Mouse (Mus musculus) MEL (cell line): ENCODE measurements around the gene Habp2.
A peak's percentile ranks its signal among the peaks of the same experiment; 100 is the strongest.

Source experiments
- BHLHE40 ChIP-seq: IDR thresholded peaks from 2 replicates; pipeline ENCODE4 v1.6.1; 2012; ENCODE audit warnings: low read depth, mild to moderate bottlenecking, inconsistent platforms, low read length, improper control_type of control experiment, borderline replicate concordance
- CHD1 ChIP-seq: IDR thresholded peaks from 2 replicates; pipeline ENCODE4 v1.6.1; 2012; ENCODE audit warnings: low read depth, mild to moderate bottlenecking, inconsistent platforms, low read length, improper control_type of control experiment
- CTCF ChIP-seq, 3 experiments: IDR thresholded peaks in 2 of 3; conservative IDR thresholded peaks in 1 of 3; 2 replicates each; pipeline ENCODE4 v1.5.1; 2011 to 2012; ENCODE audit warnings: low read length in 3 of 3, low read depth in 2 of 3, mild to moderate bottlenecking in 2 of 3, improper control_type of control experiment in 1 of 3, inconsistent platforms in 1 of 3, mixed read lengths in 1 of 3, moderate library complexity in 1 of 3; ENCODE audit not compliant: control insufficient read depth in 1 of 3, insufficient read depth in 1 of 3, poor library complexity in 1 of 3, severe bottlenecking in 1 of 3
- ELF1 ChIP-seq: IDR thresholded peaks from 2 replicates; pipeline ENCODE4 v1.6.1; 2014; ENCODE audit warnings: low read depth, mild to moderate bottlenecking, inconsistent platforms, low read length, improper control_type of control experiment, moderate library complexity
- EP300 ChIP-seq, 2 experiments: IDR thresholded peaks; 2 replicates each; pipeline ENCODE4 v1.6.1; 2011; ENCODE audit warnings: improper control_type of control experiment in 2 of 2, low read length in 2 of 2, low read depth in 1 of 2, mild to moderate bottlenecking in 1 of 2
- GABPA ChIP-seq: IDR thresholded peaks from 2 replicates; pipeline ENCODE4 v1.6.1; 2012; ENCODE audit warnings: low read depth, mild to moderate bottlenecking, inconsistent platforms, low read length, improper control_type of control experiment, moderate library complexity
- GATA1 ChIP-seq: IDR thresholded peaks from 2 replicates; pipeline ENCODE4 v1.6.1; 2011; ENCODE audit warnings: low read depth, low read length, improper control_type of control experiment
- KAT2A ChIP-seq: conservative IDR thresholded peaks from 2 replicates; pipeline ENCODE4 v1.6.1; 2012; ENCODE audit warnings: low read depth, low read length, improper control_type of control experiment, inconsistent platforms
- MAFK ChIP-seq: IDR thresholded peaks from 2 replicates; pipeline ENCODE4 v1.6.1; 2011; ENCODE audit warnings: low read depth, mild to moderate bottlenecking, low read length, improper control_type of control experiment, borderline replicate concordance
- POLR2A ChIP-seq, 2 experiments: IDR thresholded peaks; 2 replicates each; pipeline ENCODE4 v1.6.1; 2011 to 2012; ENCODE audit warnings: low read length in 2 of 2, mild to moderate bottlenecking in 2 of 2, control low read depth in 1 of 2, improper control_type of control experiment in 1 of 2, low read depth in 1 of 2, moderate library complexity in 1 of 2; ENCODE audit not compliant: control insufficient read depth in 1 of 2, insufficient read depth in 1 of 2, poor library complexity in 1 of 2
- SIN3A ChIP-seq: IDR thresholded peaks from 2 replicates; pipeline ENCODE4 v1.6.1; 2012; ENCODE audit warnings: low read length, improper control_type of control experiment, inconsistent platforms
- TAL1 ChIP-seq: IDR thresholded peaks from 2 replicates; pipeline ENCODE4 v1.6.1; 2012; ENCODE audit warnings: mild to moderate bottlenecking, inconsistent platforms, low read length, moderate library complexity, mixed read lengths
- UBTF ChIP-seq: IDR thresholded peaks from 2 replicates; pipeline ENCODE4 v1.6.1; 2012; ENCODE audit warnings: low read depth, mild to moderate bottlenecking, inconsistent platforms, low read length, improper control_type of control experiment, moderate library complexity, borderline replicate concordance; ENCODE audit not compliant: insufficient read depth
- ZNF384 ChIP-seq: IDR thresholded peaks from 2 replicates; pipeline ENCODE4 v1.6.1; 2012; ENCODE audit warnings: low read depth, mild to moderate bottlenecking, inconsistent platforms, low read length, improper control_type of control experiment

- TF ChIP-seq POLR2A (IDR thresholded peaks at IDR 0.05; ENCODE audit: control insufficient read depth in 1 of 2, insufficient read depth in 1 of 2, low read depth in 1 of 2, low read length in 2 of 2, poor library complexity in 1 of 2) (0 out of 4 replicates have a peak, but pooled peaks of 1 of the 2 experiments have one; percentile 18), SIN3A (no peak), KAT2A (no peak), BHLHE40 (no peak), ELF1 (no peak), GATA1 (no peak), CTCF (IDR thresholded peaks at IDR 0.05 in 2 of 3, conservative IDR thresholded peaks at IDR 0.05 in 1 of 3; ENCODE audit: control insufficient read depth in 1 of 3, insufficient read depth in 1 of 3, low read depth in 2 of 3, low read length in 3 of 3, poor library complexity in 1 of 3, severe bottlenecking in 1 of 3) (no peak), TAL1 (no peak), UBTF (no peak), CHD1 (no peak), GABPA (no peak), MAFK (no peak), EP300 (IDR thresholded peaks at IDR 0.05; ENCODE audit: low read depth in 1 of 2, low read length in 2 of 2) (no peak), ZNF384 (no peak)
These were observed 68.3 kb downstream of the Habp2 start for GRCm38 (mm10) chr19:56355201-56355600.
